Mouse (Mus musculus): ENCODE measurements around the gene Itga9. TPM values are rescaled to one million over a fixed set of nuclear protein-coding genes. Genes with fewer than 3 reads are reported as not detected.

Gene Itga9
- polyA plus RNA-seq, 1 experiment from 2014 or later = 10.3 TPM

DNA sequence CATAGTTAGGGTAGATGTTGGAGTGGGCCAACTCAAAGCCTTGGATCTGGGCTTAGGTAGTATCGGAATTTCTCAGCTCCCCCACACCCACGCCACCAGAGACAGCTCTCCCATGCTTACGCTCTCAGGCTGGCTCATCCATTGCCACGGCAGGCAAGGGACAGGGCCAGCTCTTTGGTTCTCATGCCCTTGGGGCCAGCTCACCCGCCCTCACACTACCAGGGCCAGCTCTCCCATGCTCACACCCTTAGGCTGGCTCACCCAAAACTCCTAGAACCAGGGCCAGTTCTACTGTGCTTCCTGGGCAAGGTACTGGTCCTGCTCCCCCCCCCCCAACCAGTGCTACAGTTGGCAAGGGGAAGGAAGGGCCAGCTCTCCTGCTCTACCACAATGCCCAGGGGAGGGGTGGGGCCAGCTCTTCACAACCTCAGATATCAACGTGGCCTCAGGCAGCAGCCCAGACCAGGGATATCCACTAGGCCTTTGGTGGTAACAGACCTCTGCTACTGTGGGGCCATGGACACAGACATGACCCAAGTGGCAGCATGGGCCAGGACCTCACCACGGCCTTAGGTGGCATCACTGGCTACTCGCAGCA, 69.2 kb downstream of the Itga9 start:
- no peak overlapping the region for H3K27ac ChIP-seq (replicated peaks; ENCODE audit: low read depth, low read length)
- H3K27me3 ChIP-seq (ENCODE audit: control insufficient read depth, insufficient read depth, low read length) = no peaks in the 10 kb centered on the region
- WGBS = 90% methylated on average over 8 of the region's 8 CpGs
- peaks cover 15% of the 10 kb centered on the region for H3K4me1 ChIP-seq (ENCODE audit: control insufficient read depth, insufficient read depth, low read length)
- no peaks in the 10 kb centered on the region for H3K9me3 ChIP-seq (replicated peaks; ENCODE audit: control insufficient read depth, low read length)
- ATAC-seq (replicated peaks; ENCODE audit: insufficient number of reproducible peaks, low FRiP score, low TSS enrichment, low read depth) (no peak), DNase-seq (ENCODE audit: low spot score) (no peak)
- H3K36me3 ChIP-seq (replicated peaks; ENCODE audit: control insufficient read depth, insufficient read depth, low read depth, low read length) = no peaks in the 10 kb centered on the region
- H3K4me3 ChIP-seq (ENCODE audit: low read depth, low read length) = no peak overlapping the region
- H3K4me2 ChIP-seq (ENCODE audit: low read depth, low read length) = no peak overlapping the region
- no peak overlapping the region for H3K9ac ChIP-seq (replicated peaks; ENCODE audit: low read length)

DNA sequence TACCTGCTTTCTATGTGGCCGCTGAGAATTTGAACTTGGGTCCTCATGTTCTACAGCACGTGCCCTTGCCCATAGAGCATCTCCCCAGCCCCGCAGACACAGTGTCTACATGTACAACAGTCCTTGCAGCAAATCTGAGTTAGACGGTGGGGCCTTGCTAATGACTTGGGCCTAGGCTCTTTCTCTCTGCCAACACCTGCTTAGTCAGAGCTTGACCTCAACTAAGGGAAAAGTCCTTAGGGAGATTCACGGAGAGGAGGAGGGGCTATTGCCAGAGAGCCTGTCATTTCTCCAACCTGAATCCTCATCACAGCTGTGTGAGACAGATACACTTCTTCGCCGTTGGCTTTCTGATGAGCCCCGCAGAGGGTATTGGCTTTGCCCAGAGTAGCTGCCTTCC, 70.2 kb downstream of the Itga9 start:
- no peak overlapping the region for H3K9ac ChIP-seq (replicated peaks; ENCODE audit: low read length)
- 76% methylated on average over 8 of the region's 8 CpGs for WGBS
- no peaks in the 10 kb centered on the region for H3K27me3 ChIP-seq (ENCODE audit: control insufficient read depth, insufficient read depth, low read length)
- no peak overlapping the region for H3K4me2 ChIP-seq (ENCODE audit: low read depth, low read length)
- ATAC-seq (replicated peaks; ENCODE audit: insufficient number of reproducible peaks, low FRiP score, low TSS enrichment, low read depth) (no peak), DNase-seq (ENCODE audit: low spot score) (no peak)
- H3K4me1 ChIP-seq (ENCODE audit: control insufficient read depth, insufficient read depth, low read length) = peaks cover 15% of the 10 kb centered on the region
- no peaks in the 10 kb centered on the region for H3K9me3 ChIP-seq (replicated peaks; ENCODE audit: control insufficient read depth, low read length)
- H3K4me3 ChIP-seq (ENCODE audit: low read depth, low read length) = no peak overlapping the region
- H3K36me3 ChIP-seq (replicated peaks; ENCODE audit: control insufficient read depth, insufficient read depth, low read depth, low read length) = no peaks in the 10 kb centered on the region
- H3K27ac ChIP-seq (replicated peaks; ENCODE audit: low read depth, low read length) = no peak overlapping the region

DNA sequence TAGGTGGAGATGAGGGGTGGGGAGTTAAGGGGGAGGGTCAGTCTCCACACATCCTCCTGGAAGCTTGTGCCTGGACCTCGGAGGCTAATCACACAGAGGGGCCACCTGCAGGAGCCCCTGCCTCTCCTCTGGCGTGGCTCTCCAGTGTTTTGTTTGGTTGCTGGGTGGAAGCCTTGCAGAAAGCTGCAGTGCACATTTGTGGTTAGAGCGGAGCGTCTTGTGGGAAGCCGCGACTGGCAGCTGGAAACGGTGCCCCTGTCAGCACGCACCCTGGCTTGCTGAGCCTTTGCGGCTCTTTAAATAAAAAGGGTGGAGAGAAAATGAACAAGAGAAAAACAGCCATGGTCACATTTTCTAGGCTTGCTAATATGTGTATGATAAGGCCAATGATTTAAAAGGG, 70.9 kb downstream of the Itga9 start:
- no peak overlapping the region for H3K4me2 ChIP-seq (ENCODE audit: low read depth, low read length)
- 25% methylated on average over 9 of the region's 9 CpGs for WGBS

DNA sequence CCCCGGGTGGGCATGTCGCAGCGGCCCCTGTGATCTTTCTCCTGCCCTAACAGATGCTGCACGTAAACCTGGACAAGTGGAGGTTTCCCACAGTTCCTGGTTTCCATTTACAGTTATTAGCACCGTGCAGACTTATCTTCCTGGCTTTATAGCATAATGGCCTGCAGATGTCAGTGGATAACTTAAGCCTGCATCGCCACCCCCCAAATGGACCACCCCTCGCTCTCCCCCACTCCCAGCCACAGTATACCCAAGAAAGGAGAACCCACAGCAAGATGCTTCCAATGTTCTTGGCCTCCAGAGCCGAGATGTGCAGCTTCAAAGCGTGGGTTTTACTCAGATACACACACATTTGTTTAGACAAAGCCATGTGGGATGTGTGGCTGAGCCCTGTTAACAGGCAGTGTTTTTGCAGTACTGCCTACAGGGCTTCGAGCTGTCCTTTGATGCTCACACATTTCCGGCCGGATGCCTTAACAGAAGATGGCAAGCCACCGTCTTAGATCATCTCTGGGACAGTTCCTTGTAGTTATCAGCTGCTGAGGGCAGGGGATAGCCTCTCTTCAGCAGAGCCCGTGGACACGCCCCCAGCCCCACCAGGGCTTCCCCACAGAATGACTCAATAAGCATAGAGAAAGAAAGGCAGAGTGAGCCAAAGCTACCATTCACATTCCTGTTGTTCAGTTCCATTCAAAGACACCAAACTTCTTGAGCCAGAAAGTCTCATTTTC, 71.7 kb downstream of the Itga9 start:
- no peaks in the 10 kb centered on the region for H3K27me3 ChIP-seq (ENCODE audit: control insufficient read depth, insufficient read depth, low read length)
- DNase-seq (ENCODE audit: low spot score) = peak; percentile 80
- ATAC-seq (replicated peaks; ENCODE audit: insufficient number of reproducible peaks, low FRiP score, low TSS enrichment, low read depth) = peak; percentile 24; the same call in 1 of the 2 replicates
- 26% methylated on average over 15 of the region's 15 CpGs for WGBS
- no peaks in the 10 kb centered on the region for H3K36me3 ChIP-seq (replicated peaks; ENCODE audit: control insufficient read depth, insufficient read depth, low read depth, low read length)
- no peak overlapping the region for H3K4me3 ChIP-seq (ENCODE audit: low read depth, low read length)
- H3K9me3 ChIP-seq (replicated peaks; ENCODE audit: control insufficient read depth, low read length) = no peaks in the 10 kb centered on the region
- no peak overlapping the region for H3K9ac ChIP-seq (replicated peaks; ENCODE audit: low read length)
- H3K4me2 ChIP-seq (ENCODE audit: low read depth, low read length) = no peak overlapping the region
- peak overlapping the region; percentile 65 for H3K27ac ChIP-seq (replicated peaks; ENCODE audit: low read depth, low read length)
- H3K4me1 ChIP-seq (ENCODE audit: control insufficient read depth, insufficient read depth, low read length) = peaks cover 15% of the 10 kb centered on the region

More for the DNA sequence above, 70.9 kb downstream of the Itga9 start:
- DNase-seq (ENCODE audit: low spot score) = peak; percentile 42
- H3K27me3 ChIP-seq (ENCODE audit: control insufficient read depth, insufficient read depth, low read length) = no peaks in the 10 kb centered on the region
- peaks cover 15% of the 10 kb centered on the region for H3K4me1 ChIP-seq (ENCODE audit: control insufficient read depth, insufficient read depth, low read length)
- no peak overlapping the region for H3K4me3 ChIP-seq (ENCODE audit: low read depth, low read length)
- no peaks in the 10 kb centered on the region for H3K9me3 ChIP-seq (replicated peaks; ENCODE audit: control insufficient read depth, low read length)
- H3K36me3 ChIP-seq (replicated peaks; ENCODE audit: control insufficient read depth, insufficient read depth, low read depth, low read length) = no peaks in the 10 kb centered on the region
- H3K9ac ChIP-seq (replicated peaks; ENCODE audit: low read length) = no peak overlapping the region
- ATAC-seq (replicated peaks; ENCODE audit: insufficient number of reproducible peaks, low FRiP score, low TSS enrichment, low read depth) = no peak
- H3K27ac ChIP-seq (replicated peaks; ENCODE audit: low read depth, low read length) = peak overlapping the region; percentile 65; the same call in 1 of the 2 replicates

DNA sequence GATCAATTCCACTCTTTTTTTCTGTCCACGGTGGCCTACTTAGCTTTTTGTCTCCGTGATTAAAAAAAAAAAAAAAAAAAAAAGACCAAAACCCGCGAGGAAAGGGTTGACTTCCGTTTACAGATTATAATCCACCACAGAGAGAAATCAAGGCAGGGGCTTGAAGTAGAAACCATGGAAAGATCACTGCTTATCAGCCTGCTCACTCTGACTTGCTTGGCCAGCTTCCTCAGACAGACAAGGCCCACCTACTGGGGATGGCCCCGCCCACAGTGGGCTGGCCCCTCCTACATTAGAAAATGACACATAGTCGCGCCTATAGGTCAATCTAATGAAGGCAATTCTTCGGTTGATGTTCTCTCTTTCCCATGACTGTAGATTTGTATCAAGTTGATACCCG, 72.3 kb downstream of the Itga9 start:
- DNase-seq (ENCODE audit: low spot score) (no peak), ATAC-seq (replicated peaks; ENCODE audit: insufficient number of reproducible peaks, low FRiP score, low TSS enrichment, low read depth) (no peak)
- Histone ChIP-seq H3K36me3 (replicated peaks; ENCODE audit: control insufficient read depth, insufficient read depth, low read depth, low read length) (no peaks in the 10 kb centered on the region), H3K4me1 (ENCODE audit: control insufficient read depth, insufficient read depth, low read length) (peaks cover 15% of the 10 kb centered on the region), H3K27me3 (ENCODE audit: control insufficient read depth, insufficient read depth, low read length) (no peaks in the 10 kb centered on the region), H3K9ac (replicated peaks; ENCODE audit: low read length) (no peak overlapping the region), H3K4me3 (ENCODE audit: low read depth, low read length) (no peak overlapping the region), H3K4me2 (ENCODE audit: low read depth, low read length) (no peak overlapping the region), H3K9me3 (replicated peaks; ENCODE audit: control insufficient read depth, low read length) (no peaks in the 10 kb centered on the region), H3K27ac (replicated peaks; ENCODE audit: low read depth, low read length) (no peak overlapping the region; the same call in 1 of the 2 replicates)
- 78% methylated on average over 10 of the region's 10 CpGs for WGBS

DNA sequence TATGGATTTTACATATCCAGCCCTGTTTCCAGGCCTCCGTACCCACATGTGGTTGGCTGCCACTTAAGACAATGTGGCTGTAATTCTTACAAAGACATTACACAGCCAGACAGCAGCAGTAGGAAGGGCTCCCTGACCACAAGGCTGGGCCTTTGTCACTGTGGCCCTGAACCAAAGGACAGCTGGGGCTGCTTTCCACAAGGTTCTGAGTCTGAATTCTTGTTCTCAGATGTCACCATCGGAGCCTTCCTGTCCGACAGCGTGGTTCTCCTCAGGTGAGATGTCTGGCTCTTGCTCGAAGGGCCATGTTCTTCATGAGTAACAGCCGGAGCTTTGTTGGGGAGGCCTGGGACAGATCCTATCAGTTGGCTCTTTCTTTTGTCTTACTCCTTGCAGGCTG, 75.0 kb downstream of the Itga9 start:
- no peak overlapping the region for H3K4me2 ChIP-seq (ENCODE audit: low read depth, low read length)
- H3K36me3 ChIP-seq (replicated peaks; ENCODE audit: control insufficient read depth, insufficient read depth, low read depth, low read length) = no peaks in the 10 kb centered on the region; the same call in 1 of the 2 replicates
- H3K4me1 ChIP-seq (ENCODE audit: control insufficient read depth, insufficient read depth, low read length) = peaks cover 15% of the 10 kb centered on the region
- no peak overlapping the region for H3K27ac ChIP-seq (replicated peaks; ENCODE audit: low read depth, low read length)
- H3K9ac ChIP-seq (replicated peaks; ENCODE audit: low read length) = no peak overlapping the region
- no peak overlapping the region for H3K4me3 ChIP-seq (ENCODE audit: low read depth, low read length)
- H3K9me3 ChIP-seq (replicated peaks; ENCODE audit: control insufficient read depth, low read length) = no peaks in the 10 kb centered on the region
- WGBS = 84% methylated on average over 6 of the region's 6 CpGs
- DNase-seq (ENCODE audit: low spot score) (no peak), ATAC-seq (replicated peaks; ENCODE audit: insufficient number of reproducible peaks, low FRiP score, low TSS enrichment, low read depth) (no peak)
- H3K27me3 ChIP-seq (ENCODE audit: control insufficient read depth, insufficient read depth, low read length) = no peaks in the 10 kb centered on the region

DNA sequence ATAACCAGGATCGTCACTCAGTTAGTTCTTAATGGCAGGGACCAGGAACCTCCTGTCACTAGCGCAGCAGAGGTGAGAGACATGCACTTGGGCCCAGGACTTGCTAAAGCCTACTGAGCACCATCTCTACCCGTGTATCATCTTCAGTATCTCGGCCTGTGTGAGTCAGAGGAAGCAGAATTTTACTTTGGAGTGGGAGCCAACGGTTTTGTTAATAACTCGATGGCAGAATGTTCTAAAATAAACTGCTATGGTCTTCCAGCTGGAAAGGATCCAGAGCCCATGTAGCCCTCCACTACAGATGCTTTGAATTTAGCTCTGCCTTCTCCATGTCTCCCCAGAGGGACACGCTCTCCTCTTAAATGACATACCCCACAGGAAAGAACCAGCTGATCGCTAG, 75.7 kb downstream of the Itga9 start:
- ATAC-seq (replicated peaks; ENCODE audit: insufficient number of reproducible peaks, low FRiP score, low TSS enrichment, low read depth) (no peak), DNase-seq (ENCODE audit: low spot score) (no peak)
- Histone ChIP-seq H3K27ac (replicated peaks; ENCODE audit: low read depth, low read length) (no peak overlapping the region), H3K4me2 (ENCODE audit: low read depth, low read length) (no peak overlapping the region), H3K36me3 (replicated peaks; ENCODE audit: control insufficient read depth, insufficient read depth, low read depth, low read length) (no peaks in the 10 kb centered on the region; the same call in 1 of the 2 replicates), H3K4me1 (ENCODE audit: control insufficient read depth, insufficient read depth, low read length) (peaks cover 12% of the 10 kb centered on the region), H3K9ac (replicated peaks; ENCODE audit: low read length) (no peak overlapping the region), H3K4me3 (ENCODE audit: low read depth, low read length) (no peak overlapping the region), H3K27me3 (ENCODE audit: control insufficient read depth, insufficient read depth, low read length) (no peaks in the 10 kb centered on the region), H3K9me3 (replicated peaks; ENCODE audit: control insufficient read depth, low read length) (no peaks in the 10 kb centered on the region)
- WGBS = 88% methylated on average over 8 of the region's 8 CpGs

DNA sequence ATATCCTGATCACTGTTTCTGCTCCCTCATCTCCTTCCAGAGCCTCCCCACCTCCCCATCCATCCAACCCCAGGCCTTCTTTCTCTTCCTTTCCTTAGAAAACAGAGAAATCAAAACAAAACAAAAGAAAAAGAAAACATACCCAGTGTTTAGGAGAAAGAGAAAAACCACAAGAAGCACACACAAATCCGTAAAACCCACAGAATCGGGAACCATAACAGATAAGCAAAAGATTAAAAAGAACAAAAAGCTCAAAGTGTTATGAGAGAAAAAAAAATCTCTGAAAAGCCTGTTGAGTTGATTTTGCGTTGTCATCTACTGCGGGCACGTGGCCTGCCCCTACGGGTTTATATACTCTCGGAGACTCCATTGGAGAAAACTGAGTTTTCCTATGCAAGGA, 77.0 kb downstream of the Itga9 start:
- no peak overlapping the region for H3K4me2 ChIP-seq (ENCODE audit: low read depth, low read length)
- no peaks in the 10 kb centered on the region; the same call in 1 of the 2 replicates for H3K36me3 ChIP-seq (replicated peaks; ENCODE audit: control insufficient read depth, insufficient read depth, low read depth, low read length)
- WGBS = 90% methylated on average over 7 of the region's 7 CpGs
- no peak overlapping the region for H3K27ac ChIP-seq (replicated peaks; ENCODE audit: low read depth, low read length)
- DNase-seq (ENCODE audit: low spot score) = no peak
- no peaks in the 10 kb centered on the region for H3K27me3 ChIP-seq (ENCODE audit: control insufficient read depth, insufficient read depth, low read length)
- no peak for ATAC-seq (replicated peaks; ENCODE audit: insufficient number of reproducible peaks, low FRiP score, low TSS enrichment, low read depth)
- H3K4me1 ChIP-seq (ENCODE audit: control insufficient read depth, insufficient read depth, low read length) = no peaks in the 10 kb centered on the region
- no peak overlapping the region for H3K9ac ChIP-seq (replicated peaks; ENCODE audit: low read length)
- no peak overlapping the region for H3K4me3 ChIP-seq (ENCODE audit: low read depth, low read length)
- no peaks in the 10 kb centered on the region for H3K9me3 ChIP-seq (replicated peaks; ENCODE audit: control insufficient read depth, low read length)
